ENCODE assay signal across 9 mouse cellular contexts in the genomic region with DNA sequence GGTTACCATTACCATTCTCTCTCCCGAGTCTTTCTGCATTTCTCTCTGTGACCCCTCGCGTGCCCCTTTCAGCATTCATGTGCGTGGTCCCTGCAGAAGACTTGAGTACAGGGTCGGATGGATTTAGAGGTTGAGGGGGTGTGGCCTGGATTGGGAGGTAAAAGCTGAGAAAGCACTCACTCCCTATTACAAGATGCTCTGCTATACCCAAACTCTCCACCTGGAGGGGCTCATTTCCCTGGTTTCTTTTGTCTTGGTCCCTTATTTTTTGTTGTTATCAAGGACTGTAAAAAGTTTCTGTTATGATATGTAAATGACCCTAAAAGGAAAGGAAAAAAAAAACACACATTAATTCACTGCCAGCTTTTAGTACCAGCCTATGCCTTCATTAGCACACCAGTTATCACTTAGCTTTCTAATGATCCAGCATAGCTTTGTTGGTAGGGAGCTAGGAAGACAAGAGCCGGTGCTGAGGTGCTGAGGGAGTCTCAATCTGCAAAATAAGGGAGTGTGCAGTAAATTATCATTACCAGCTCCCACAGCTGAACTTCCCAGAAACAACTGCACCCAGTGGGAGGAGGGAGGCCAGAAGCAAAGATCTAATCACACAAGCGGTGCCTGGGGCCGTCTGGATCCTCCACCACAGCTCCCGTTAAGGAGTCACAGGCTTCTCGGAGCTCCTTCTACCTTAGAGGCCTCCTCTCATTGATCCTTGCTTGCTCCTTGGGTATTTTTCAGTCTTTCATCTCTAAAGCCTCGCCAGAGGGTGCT.
DNase-seq lines count a peak whose midpoint lies in the region; ATAC-seq and TF ChIP-seq lines count a peak whose summit lies in the region.
"Had no signal": no experiment of that assay in that cellular context is flagged by ENCODE, and none has a peak within 500 bp of the region (broad histone marks: within the 10 kb centered on the region; RNA-seq: fewer than 3 reads in every experiment).

No protein-coding gene starts in this region.

- intact Hi-C loops in heart, adult 2 months (cut with DNase I) = no loop called here
- intact Hi-C loops in heart, postnatal 10 days (cut with DNase I) = no loop called here

- TF ChIP-seq CTCF in heart, adult 2 months (IDR thresholded peaks at IDR 0.05) = peak; percentile 49

- no peak overlapping the region for H3K27ac ChIP-seq in heart, adult 2 months
- H3K27ac ChIP-seq in hindbrain, embryonic 10.5 days = no peak overlapping the region

- no peak for TF ChIP-seq EP300 in heart, adult 2 months (IDR thresholded peaks at IDR 0.05; ENCODE audit: insufficient read depth, low read depth, low read length)

- H3K9ac ChIP-seq in heart, adult 2 months (ENCODE audit: low read depth, low read length) = no peak overlapping the region

- no peak for DNase-seq in heart, adult 2 months
- DNase-seq in heart, postnatal 10 days = no peak
- DNase-seq in NIH3T3 (ENCODE audit: low read depth) = peak; percentile 25
- peak; percentile 38 for DNase-seq in kidney, postnatal 14 days
- DNase-seq in adrenal gland, postnatal 4 days (ENCODE audit: low spot score in 2 of 2) = no peak
- no peak for DNase-seq in hindbrain, embryonic 10.5 days (ENCODE audit: low spot score)

- H3K4me3 ChIP-seq in heart, adult 2 months = no peak overlapping the region
- H3K4me3 ChIP-seq in hindbrain, embryonic 10.5 days = no peak overlapping the region
- H3K4me3 ChIP-seq: erythroblast, embryonic 14.5 days had no signal

- ATAC-seq in megakaryocyte-erythroid progenitor cell, adult 5-6 weeks (replicated peaks; ENCODE audit: low FRiP score, low TSS enrichment, poor library complexity, severe bottlenecking) = peak; percentile 89
- ATAC-seq in monocyte, adult 5-6 weeks (replicated peaks; ENCODE audit: insufficient number of reproducible peaks, low FRiP score, low TSS enrichment, poor library complexity, severe bottlenecking) = no peak

- H3K27me3 ChIP-seq in heart, adult 2 months (ENCODE audit: control insufficient read depth, insufficient read depth, low read length) = no peaks in the 10 kb centered on the region
- no peaks in the 10 kb centered on the region for H3K27me3 ChIP-seq in hindbrain, embryonic 10.5 days (ENCODE audit: insufficient read depth, poor library complexity, severe bottlenecking)

- no peaks in the 10 kb centered on the region for H3K4me1 ChIP-seq in heart, adult 2 months (ENCODE audit: control insufficient read depth, insufficient read depth, low read length)
- 0 out of 2 replicates have a peak, but pooled peaks cover 2% of the 10 kb centered on the region for H3K4me1 ChIP-seq in hindbrain, embryonic 10.5 days (replicated peaks)

- H3K9me3 ChIP-seq in hindbrain, embryonic 10.5 days = no peaks in the 10 kb centered on the region

- no peaks in the 10 kb centered on the region for H3K36me3 ChIP-seq in heart, adult 2 months (ENCODE audit: control insufficient read depth, insufficient read depth, low read length)
- H3K36me3 ChIP-seq in hindbrain, embryonic 10.5 days = no peaks in the 10 kb centered on the region

- 62% methylated on average over 11 of the region's 11 CpGs for WGBS in heart, adult 2 months
- whole genome bisulfite sequencing in hindbrain, embryonic 10.5 days = 65% methylated on average over 11 of the region's 11 CpGs

- H3K79me2 ChIP-seq in heart, adult 2 months (replicated peaks; ENCODE audit: control insufficient read depth, insufficient read depth, low read length) = no peaks in the 10 kb centered on the region

- TF ChIP-seq POLR2A in heart, adult 2 months (IDR thresholded peaks at IDR 0.05; ENCODE audit: insufficient read depth, low read depth, low read length) = no peak

Comparison
In these comparisons a context has a peak if more than half of its experiments do, and no peak if none do; other contexts are left out.
1. DNase-seq: peak in NIH3T3 (single experiment) and kidney, postnatal 14 days (single experiment); none in heart, adult 2 months (0 of 2), heart, postnatal 10 days (0 of 2), adrenal gland, postnatal 4 days (0 of 2) and hindbrain, embryonic 10.5 days (single experiment).